Mouse (Mus musculus): Measurements from ENCODE around the gene Shisa3. TPM values are rescaled to one million over a fixed set of nuclear protein-coding genes. Genes with fewer than 3 reads are reported as not detected.

The Shisa3 gene
- polyA plus RNA-seq, 1 experiment from 2014 or later = 24.2 TPM

DNA sequence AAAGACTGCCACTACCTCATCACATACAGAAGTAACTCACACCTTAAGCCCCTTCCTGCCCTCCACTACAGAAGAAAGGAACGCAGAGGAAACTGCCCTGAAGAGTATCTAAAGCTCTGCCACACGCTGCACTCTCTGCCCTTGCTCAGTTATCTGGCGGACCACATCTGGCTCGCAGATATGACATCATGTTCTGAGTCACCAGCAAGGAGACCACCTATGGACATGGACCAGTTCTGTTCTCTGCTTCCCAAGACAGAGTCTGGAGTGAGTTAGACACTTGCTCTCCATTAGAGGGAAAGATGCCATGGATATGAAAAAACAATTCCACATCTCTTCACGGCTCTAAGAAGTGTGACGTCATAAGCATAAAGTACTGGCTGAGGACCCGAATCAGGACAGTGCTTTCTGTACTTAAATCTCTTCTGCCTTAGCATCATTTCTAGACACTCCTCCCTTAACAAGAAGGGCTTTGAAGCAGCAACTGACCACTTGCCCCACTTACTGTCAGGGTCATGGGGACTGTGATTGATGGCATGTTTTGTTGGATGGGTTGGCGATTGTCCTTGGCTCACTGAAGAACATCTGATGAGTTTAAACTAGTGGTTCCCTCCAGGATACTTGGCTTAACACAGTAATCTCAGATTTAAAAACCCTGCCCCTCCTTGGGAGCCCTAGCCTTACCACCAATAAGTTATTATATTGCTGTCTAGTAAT, 33.1 kb downstream of the Shisa3 start:
- no peak overlapping the region for H3K4me2 ChIP-seq (replicated peaks)
- H3K27me3 ChIP-seq = peaks cover 95% of the 10 kb centered on the region
- 0 out of 2 replicates have a peak, but pooled peaks cover 14% of the 10 kb centered on the region for H3K36me3 ChIP-seq
- H3K4me1 ChIP-seq = no peaks in the 10 kb centered on the region
- H3K9me3 ChIP-seq = no peaks in the 10 kb centered on the region
- no peak overlapping the region for H3K27ac ChIP-seq (replicated peaks)
- no peak for ATAC-seq (ENCODE audit: low FRiP score, low read depth)
- H3K4me3 ChIP-seq = no peak overlapping the region
- WGBS = 88% methylated on average over 8 of the region's 8 CpGs
- H3K9ac ChIP-seq (replicated peaks) = no peak overlapping the region

DNA sequence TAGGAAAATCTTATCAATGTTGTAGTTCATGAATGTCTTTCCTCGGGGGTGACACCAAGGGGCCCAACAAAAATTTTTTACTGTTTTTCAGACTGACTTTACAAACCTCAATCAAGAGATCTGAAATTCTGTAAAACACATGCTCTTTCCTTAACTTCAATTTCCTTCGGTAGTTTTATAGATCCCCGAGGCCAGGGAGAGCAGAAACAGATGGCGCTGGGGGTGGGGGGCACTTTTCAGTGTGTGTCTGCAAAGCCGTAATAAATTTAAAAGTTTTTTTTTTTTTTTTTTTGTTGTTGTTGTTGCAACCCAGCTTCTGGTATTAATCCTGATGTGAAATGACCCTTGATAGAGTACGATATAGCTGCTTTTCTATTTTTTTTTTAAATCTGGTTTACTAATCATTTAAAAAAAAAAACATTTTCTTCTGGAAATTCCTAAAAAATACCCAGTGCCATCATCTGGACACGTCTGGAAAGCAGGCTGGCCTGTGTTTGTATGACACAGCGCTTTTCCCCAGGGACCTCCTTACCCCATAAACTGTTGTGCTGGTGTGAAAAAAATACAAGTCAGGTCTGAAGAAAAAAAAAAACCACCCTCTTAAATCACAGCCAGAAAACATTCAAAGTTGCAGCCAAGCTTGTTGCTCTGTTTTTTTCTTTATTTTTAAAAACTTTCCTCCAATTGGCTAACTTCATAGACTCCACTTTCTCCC, 33.9 kb downstream of the Shisa3 start:
- Histone ChIP-seq H3K36me3 (0 out of 2 replicates have a peak, but pooled peaks cover 14% of the 10 kb centered on the region), H3K9me3 (no peaks in the 10 kb centered on the region), H3K9ac (replicated peaks) (no peak overlapping the region), H3K27me3 (peaks cover 95% of the 10 kb centered on the region), H3K27ac (replicated peaks) (no peak overlapping the region), H3K4me2 (replicated peaks) (no peak overlapping the region), H3K4me1 (no peaks in the 10 kb centered on the region), H3K4me3 (no peak overlapping the region)
- 76% methylated on average over 8 of the region's 8 CpGs for WGBS
- ATAC-seq (ENCODE audit: low FRiP score, low read depth) = no peak

DNA sequence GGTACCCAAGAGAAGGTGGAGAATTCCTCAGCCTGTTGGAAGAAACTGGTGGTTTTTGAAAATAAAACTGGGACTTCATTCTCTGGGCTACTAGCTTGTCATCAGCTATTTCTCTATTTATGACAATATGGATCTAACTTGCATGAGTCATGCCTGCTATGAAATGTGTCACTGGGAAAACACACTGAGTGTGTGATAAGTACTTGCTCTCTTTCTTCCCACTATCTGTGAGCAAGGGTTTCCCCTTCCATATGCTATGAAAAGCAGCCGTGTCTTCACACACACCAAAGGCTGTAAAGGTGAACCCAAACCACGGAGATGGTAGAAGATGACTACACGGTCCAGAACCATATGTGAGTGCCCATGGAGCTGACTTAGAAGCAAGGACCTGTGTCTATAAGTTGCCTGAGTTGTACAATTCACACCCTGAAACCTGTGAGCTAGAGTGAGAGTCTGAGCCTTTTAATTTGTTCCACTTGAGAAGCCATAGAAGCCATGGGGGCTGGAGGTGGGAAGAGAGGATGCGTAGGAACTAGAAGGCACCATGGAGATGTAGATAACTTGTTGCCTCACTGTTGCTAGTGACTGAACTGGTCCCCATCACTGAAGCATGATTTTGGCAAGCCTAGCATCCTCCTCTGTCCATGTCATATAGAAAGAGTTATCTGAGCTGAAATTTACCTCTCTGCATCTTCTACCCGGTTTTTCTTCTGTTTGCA, 36.0 kb downstream of the Shisa3 start:
- no peaks in the 10 kb centered on the region for H3K9me3 ChIP-seq
- ATAC-seq (ENCODE audit: low FRiP score, low read depth) = no peak
- 87% methylated on average over 5 of the region's 5 CpGs for WGBS
- H3K27me3 ChIP-seq = peaks cover 95% of the 10 kb centered on the region
- no peak overlapping the region for H3K4me3 ChIP-seq
- no peak overlapping the region for H3K4me2 ChIP-seq (replicated peaks)
- no peak overlapping the region for H3K27ac ChIP-seq (replicated peaks)
- no peaks in the 10 kb centered on the region for H3K4me1 ChIP-seq
- 0 out of 2 replicates have a peak, but pooled peaks cover 21% of the 10 kb centered on the region for H3K36me3 ChIP-seq
- no peak overlapping the region for H3K9ac ChIP-seq (replicated peaks)

DNA sequence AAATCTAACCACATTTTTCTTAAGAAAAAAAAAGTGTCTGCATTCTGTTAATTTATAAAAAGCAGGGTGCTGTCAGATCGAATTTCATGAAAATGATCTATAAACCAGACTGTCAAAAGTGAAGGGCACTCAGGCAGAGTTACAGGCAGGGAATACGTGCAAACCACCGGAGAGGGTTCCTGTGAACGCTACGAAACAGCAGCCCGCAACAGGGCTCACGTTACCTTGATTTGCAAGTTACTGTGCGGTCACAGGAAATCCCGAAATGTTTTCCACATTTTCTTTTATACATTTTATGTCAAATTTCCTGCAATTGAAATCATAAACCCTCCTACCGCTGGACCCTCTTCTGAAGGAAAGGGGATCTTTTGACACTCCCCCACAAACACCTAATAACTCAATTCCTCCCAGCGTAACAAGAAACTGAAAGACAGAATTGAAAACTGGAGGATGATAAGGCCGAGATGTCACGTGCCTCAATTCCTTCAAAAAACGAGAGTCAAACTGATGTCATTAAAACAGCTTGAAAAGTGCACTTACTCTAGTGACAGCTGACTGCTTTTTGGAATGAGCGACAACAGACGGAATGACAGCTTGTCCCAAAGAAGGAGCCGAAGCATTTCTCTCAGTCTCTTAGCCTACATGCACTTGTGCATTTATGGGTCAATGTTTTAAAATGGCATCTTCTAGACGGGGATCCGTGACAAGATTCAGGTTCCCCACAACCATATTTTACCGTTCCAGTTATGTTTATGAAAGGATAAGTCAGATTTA, 39.3 kb downstream of the Shisa3 start:
- Histone ChIP-seq H3K27me3 (peaks cover 99% of the 10 kb centered on the region), H3K27ac (replicated peaks) (no peak overlapping the region), H3K9me3 (no peaks in the 10 kb centered on the region), H3K4me3 (no peak overlapping the region), H3K36me3 (peaks cover 37% of the 10 kb centered on the region; the same call in 1 of the 2 replicates), H3K4me2 (replicated peaks) (no peak overlapping the region), H3K9ac (replicated peaks) (no peak overlapping the region), H3K4me1 (no peaks in the 10 kb centered on the region)
- WGBS = 88% methylated on average over 20 of the region's 20 CpGs
- ATAC-seq (ENCODE audit: low FRiP score, low read depth) = no peak

DNA sequence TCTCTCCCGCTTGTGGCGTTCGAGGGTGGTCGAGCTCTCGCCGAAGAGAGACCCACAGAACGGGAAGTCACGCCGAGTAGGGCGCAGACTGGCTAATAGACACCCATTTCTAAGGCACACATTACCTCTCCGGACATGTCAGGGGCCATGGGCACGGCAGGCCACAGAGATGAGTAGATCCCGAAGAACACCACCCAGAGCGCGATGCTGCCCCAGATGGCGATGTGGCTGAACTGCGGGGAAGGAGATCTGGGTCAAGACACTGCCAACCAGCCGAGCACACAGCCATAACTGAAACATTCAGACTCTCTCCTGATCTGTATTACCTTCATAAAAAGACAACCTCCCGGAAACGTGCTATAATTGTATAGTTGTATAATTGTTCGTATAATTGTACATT, 39.9 kb downstream of the Shisa3 start:
- Histone ChIP-seq H3K36me3 (peaks cover 37% of the 10 kb centered on the region; the same call in 1 of the 2 replicates), H3K4me3 (no peak overlapping the region), H3K4me1 (no peaks in the 10 kb centered on the region), H3K27ac (replicated peaks) (no peak overlapping the region), H3K9ac (replicated peaks) (no peak overlapping the region), H3K4me2 (replicated peaks) (no peak overlapping the region), H3K9me3 (no peaks in the 10 kb centered on the region), H3K27me3 (peaks cover 98% of the 10 kb centered on the region)
- no peak for ATAC-seq (ENCODE audit: low FRiP score, low read depth)
- WGBS = 75% methylated on average over 21 of the region's 21 CpGs

DNA sequence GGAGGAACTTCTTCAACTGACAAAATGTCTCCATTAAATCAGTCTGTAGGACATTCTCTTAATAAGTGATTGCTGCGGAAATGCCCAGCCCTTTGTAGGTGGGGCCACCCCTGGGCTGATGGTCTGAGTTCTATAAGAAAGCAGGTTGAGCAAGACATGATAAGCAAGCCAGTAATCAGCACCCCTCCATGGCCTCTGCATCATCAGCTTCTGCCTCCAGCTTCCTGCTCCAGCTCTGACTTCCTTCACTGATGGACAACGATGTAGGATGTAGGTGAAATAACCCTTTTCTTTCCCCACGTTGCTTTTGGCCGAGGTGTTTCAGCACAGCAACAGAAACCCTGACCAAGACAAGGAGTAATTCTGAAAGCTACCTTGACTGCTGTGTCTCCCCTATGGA, 41.5 kb downstream of the Shisa3 start:
- Histone ChIP-seq H3K4me1 (no peaks in the 10 kb centered on the region), H3K36me3 (peaks cover 34% of the 10 kb centered on the region; the same call in 1 of the 2 replicates), H3K4me3 (no peak overlapping the region), H3K27ac (replicated peaks) (no peak overlapping the region), H3K4me2 (replicated peaks) (no peak overlapping the region), H3K9me3 (peaks cover 2% of the 10 kb centered on the region; the same call in 1 of the 2 replicates), H3K9ac (replicated peaks) (no peak overlapping the region), H3K27me3 (peaks cover 96% of the 10 kb centered on the region)
- 94% methylated on average over 4 of the region's 4 CpGs for WGBS
- ATAC-seq (ENCODE audit: low FRiP score, low read depth) = no peak

DNA sequence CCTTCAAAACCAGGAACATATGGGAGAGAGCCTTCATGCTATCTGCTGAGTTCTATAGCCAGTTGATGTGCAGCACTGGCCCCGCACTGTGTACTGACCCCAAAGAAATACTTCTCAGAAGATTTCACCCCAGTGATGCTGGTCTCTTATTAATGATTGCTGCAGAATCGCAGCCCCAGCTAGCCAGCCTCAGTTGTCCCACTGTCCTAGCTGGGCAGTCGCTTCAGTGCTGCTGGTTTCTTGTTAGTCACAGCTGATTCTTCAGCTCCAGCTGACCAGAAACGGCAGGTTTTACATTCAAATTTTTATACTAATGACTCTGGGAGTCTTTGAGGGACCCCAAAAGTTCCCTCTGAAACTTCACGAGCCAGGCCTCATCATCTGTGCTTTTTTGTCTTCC, 42.3 kb downstream of the Shisa3 start:
- Histone ChIP-seq H3K36me3 (peaks cover 33% of the 10 kb centered on the region; the same call in 1 of the 2 replicates), H3K27ac (replicated peaks) (no peak overlapping the region), H3K9me3 (peaks cover 5% of the 10 kb centered on the region; the same call in 1 of the 2 replicates), H3K4me3 (no peak overlapping the region), H3K4me2 (replicated peaks) (no peak overlapping the region), H3K9ac (replicated peaks) (no peak overlapping the region), H3K4me1 (no peaks in the 10 kb centered on the region; the same call in 1 of the 2 replicates), H3K27me3 (peaks cover 96% of the 10 kb centered on the region)
- ATAC-seq (ENCODE audit: low FRiP score, low read depth) = no peak
- WGBS = 93% methylated on average over 5 of the region's 5 CpGs

DNA sequence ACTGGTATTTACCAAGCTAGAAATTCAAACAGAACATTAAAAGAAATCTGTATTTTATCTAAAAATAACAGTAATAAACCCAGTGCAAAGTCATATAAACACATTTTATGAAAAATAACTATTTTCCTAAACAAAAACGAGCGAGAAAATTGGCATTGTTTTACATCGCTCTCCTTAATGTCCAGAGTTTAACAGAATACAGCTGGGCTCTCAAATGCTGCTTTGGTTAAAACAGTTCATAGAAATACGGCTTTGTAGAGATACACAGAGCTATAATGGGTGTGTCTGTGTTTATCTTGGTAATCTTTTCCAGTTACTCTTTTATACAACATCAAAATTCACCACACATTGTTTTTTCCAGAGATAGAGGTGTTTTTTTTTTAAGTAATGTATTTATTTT, 44.8 kb downstream of the Shisa3 start:
- 91% methylated on average over 4 of the region's 4 CpGs for WGBS
- Histone ChIP-seq H3K9me3 (peaks cover 5% of the 10 kb centered on the region; the same call in 1 of the 2 replicates), H3K4me2 (replicated peaks) (no peak overlapping the region), H3K4me3 (no peak overlapping the region), H3K27ac (replicated peaks) (no peak overlapping the region), H3K36me3 (peaks cover 32% of the 10 kb centered on the region; the same call in 1 of the 2 replicates), H3K4me1 (peaks cover 20% of the 10 kb centered on the region), H3K9ac (replicated peaks) (no peak overlapping the region), H3K27me3 (peaks cover 84% of the 10 kb centered on the region)
- no peak for ATAC-seq (ENCODE audit: low FRiP score, low read depth)

DNA sequence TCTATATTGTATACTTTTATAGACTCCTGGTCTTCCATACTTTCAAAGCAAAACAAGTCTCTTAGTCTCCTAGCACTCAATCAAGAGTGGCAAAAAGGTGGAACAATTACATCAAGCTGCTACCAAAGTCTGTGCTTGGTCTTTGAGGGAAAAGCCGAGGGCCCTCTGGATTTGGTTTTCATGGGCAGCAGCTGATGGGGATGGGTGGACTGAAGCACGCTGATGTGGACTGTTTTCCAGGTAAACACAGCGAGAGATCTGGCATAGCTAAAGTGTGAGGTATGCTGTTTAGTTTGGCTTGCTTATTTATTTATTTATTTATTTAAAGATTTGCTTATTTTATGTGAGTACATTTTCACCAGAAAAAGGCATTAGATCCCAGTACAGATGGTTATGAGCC, 45.9 kb downstream of the Shisa3 start:
- Histone ChIP-seq H3K4me3 (no peak overlapping the region), H3K9me3 (peaks cover 5% of the 10 kb centered on the region; the same call in 1 of the 2 replicates), H3K4me1 (peaks cover 22% of the 10 kb centered on the region), H3K27ac (replicated peaks) (no peak overlapping the region), H3K36me3 (peaks cover 24% of the 10 kb centered on the region; the same call in 1 of the 2 replicates), H3K4me2 (replicated peaks) (no peak overlapping the region), H3K9ac (replicated peaks) (no peak overlapping the region), H3K27me3 (peaks cover 81% of the 10 kb centered on the region)
- WGBS = 90% methylated on average over 3 of the region's 3 CpGs
- no peak for ATAC-seq (ENCODE audit: low FRiP score, low read depth)

DNA sequence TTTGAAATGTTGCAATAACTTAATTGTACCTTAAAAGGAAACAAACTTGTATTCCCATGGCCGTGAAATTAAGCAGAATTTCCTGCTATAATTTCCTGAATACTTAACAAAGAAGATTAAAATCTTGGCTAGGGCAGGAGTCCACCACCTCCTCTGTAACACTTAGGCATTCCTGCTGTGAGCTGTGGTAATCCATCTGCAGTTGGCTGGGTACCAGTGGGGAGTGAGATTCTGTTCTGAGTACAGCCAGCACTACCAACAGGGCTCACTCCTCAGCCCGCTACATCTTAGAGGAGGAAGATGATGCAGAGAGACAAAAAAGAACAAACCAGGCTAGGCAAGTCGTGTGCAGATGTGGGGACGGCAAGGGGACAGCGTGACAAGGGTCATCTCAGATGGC, 46.9 kb downstream of the Shisa3 start:
- Histone ChIP-seq H3K9ac (replicated peaks) (no peak overlapping the region), H3K27ac (replicated peaks) (0 out of 2 replicates have a peak overlapping the region, but pooled peaks have one; percentile 25), H3K36me3 (peaks cover 16% of the 10 kb centered on the region; the same call in 1 of the 2 replicates), H3K4me2 (replicated peaks) (no peak overlapping the region), H3K4me1 (peaks cover 22% of the 10 kb centered on the region), H3K4me3 (no peak overlapping the region), H3K27me3 (peaks cover 81% of the 10 kb centered on the region), H3K9me3 (peaks cover 5% of the 10 kb centered on the region; the same call in 1 of the 2 replicates)
- no peak for ATAC-seq (ENCODE audit: low FRiP score, low read depth)
- WGBS = 48% methylated on average over 5 of the region's 5 CpGs

Data from midbrain, embryonic 12.5 days (tissue).